Mouse (Mus musculus) layer of hippocampus, adult 9-10 months (tissue): ENCODE results near the gene Trim30c.
"Not testable (repeated sequence)": the region's sequence is repeated elsewhere in the genome, so short reads cannot be mapped to it uniquely, and the experiment has no call there.

Experiments used
- DNase-seq: peaks from one replicate; pipeline ENCODE4 v3.0.0; 2022; ENCODE audit warnings: low spot score

The Trim30c gene

DNA sequence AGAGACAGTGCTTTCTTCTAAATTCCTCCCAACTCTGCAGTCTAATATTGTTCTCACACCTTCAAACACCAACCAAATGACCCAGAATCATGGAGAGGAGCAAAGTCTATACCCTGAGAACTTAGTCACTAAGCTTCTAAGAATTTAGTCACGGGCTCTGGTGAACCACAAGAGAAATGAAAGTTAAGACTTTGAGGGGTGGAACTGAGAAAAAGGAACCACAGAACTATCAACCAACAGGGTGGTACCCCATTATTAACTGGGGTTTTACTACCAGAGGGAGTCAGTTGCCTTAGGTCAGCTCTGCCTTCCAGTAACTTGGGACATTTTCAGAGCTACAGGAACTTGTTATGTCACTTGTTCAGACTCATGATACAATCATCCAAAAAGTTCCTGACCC is at the start of gene Trim30c:
Gene Trim30c (minus strand): TSS at position 140 of the 400 bp plus-strand sequence.
- DNase-seq, result no peak

DNA sequence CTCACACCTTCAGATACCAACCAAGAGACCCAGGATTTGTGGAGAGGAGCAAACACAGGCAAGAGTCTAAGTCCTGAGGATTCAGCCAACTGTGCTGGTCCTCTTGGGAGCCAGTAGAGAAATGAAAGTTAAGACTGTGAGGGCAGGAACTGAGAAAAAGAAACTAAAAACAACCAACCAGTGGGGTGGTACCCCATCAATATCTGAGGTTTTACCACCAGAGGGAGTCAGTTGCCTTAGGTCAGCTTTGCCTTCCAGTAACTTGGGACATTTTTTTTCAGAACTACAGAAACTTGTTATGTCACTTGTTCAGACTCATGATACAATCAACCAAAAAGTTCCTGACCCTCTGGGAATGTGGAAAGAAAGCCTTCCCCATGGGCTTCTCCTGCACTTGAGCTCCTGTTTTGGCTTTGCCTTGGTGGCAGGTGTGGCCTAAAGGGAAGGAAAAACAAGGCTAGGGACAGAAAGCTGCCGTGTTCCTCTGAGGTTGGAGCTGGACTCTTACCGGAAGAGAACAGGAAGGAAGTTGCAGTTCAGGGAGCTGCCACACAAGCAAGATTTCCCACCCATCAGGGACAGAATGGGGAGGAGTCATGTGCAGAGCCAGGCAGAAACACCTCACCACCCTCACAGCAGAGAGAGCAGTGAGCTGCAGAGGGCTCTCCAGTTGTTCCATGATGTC is 45.5 kb upstream of the Trim30c start:
- peak; percentile 13 for DNase-seq

DNA sequence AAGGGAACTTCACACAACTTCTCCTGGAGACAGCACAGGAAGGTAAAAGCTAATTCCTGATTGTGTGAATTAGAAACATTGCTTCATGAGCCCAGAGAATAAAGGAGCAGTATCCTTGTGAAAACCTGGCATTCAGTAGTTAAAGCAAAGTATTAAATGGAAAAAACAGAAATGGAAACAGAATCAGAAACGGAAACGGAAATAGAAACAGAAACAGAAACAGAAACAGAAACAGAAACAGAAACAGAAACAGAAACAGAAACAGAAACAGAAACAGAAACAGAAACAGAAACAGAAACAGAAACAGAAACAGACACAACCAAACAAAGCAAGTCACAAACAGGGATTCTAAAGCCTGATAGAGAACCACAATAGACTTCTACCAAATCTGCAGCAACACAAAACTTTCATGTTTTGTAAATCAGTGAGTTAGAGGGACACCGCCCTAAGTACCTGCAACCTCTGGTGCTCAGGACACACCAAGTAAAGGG is 3.9 kb upstream of the Trim30c start:
- no peak for DNase-seq

DNA sequence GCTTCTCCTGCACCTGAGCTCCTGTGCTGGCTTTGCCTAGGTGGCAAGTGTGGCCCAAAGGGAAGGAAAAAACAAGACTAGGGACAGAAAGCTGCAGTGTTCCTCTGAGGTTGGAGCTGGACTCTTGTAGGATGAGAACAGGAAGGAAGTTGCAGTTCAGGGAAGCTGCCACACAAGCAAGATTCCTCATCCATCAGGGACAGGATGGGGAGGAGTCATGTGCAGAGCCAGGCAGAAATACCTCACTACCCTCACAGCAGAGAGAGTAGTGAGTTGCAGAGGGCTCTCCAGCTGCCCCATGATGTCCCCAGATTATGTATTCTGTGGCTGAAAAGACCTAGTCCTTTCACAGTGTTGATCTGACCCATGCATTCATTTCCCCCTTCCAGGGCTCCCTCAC is 503 bp upstream of the Trim30c start:
- no peak for DNase-seq

DNA sequence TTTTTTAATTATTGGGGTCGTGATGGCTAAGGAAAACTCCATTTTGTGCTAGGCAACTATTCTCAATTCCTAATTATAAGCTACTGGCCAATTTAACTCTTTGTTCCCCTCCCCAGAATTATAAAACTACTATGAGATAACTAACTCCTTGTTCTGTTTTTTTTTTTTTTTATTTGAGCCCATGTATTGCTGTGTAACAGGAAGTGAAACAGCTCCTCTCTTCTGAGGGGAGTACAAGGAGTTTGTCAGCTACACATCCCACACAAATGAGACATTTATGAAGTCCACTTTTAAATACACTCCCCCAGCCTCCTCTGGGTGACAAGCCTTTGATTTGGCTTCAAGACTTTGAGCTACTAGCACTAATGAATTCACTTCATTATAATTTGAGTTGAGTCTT is 2.1 kb downstream of the Trim30c start:
- no peak for DNase-seq

DNA sequence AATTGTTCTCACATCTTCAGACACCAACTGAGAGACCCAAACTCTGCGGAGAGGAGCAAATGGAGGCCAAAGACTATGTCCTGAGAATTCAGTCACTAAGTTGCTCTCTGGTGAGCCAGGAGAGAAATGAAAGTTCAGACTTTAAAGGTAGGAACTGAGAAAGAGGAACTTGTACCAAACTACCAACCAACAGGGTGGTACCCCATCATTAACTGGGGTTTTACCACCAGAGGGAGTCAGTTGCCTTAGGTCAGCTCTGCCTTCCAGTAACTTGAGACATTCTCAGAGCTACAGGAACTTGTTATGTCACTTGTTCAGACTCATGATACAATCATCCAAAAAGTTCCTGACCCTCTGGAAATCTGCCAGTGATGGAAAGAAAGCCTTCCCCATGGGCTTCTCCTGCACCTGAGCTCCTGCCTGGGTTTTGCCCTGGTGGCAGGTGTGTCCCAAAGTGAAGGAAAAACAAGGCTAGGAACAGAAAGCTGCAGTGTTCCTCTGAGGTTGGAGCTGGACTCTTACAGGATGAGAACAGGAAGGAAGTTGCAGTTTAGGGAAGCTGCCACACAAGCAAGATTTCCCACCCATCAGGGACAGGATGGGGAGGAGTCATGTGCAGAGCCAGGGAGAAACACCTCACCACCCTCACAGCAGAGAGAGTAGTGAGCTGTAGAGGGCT is 30.8 kb downstream of the Trim30c start, which contains the start of gene Trim30b:
Gene Trim30b (minus strand): TSS at position 149 of the 679 bp plus-strand sequence.
- no peak for DNase-seq

DNA sequence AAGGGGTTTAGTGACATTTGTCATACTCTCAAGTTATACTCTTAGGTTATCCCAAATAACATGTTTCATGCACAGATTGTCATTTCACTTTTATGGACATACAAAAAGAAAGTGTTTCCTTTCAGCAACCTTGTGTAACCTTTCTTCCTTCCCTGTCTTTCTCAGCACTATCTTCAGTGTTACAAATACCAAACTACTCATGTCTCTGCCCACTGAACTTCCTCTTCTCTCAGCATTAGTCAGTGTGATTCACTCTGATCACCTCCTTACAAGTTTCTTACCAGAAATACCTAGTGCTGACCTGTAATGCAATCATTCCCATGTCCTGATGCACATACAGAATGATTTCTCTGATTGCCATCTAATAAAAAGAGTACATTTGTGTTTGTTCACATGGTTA is 34.3 kb downstream of the Trim30c start:
- DNase-seq, result no peak

DNA sequence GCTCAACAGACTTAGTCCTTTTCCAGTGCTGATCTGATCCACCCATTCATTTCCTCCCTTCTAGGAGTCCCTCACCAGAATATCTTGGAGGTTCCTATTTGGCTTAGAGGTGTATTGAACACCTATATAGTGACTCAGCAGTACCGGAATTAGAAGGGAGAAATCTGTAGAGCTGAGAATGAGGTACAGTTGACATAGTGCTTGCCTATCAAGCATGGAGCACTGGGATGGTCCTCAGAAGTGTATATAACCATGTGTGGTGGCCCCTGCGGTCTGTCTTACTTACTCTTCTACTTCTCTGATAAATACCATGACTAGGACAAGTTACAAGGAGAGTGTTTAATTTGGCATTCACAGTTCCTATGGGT is 47.1 kb downstream of the Trim30c start:
- DNase-seq, result no peak

DNA sequence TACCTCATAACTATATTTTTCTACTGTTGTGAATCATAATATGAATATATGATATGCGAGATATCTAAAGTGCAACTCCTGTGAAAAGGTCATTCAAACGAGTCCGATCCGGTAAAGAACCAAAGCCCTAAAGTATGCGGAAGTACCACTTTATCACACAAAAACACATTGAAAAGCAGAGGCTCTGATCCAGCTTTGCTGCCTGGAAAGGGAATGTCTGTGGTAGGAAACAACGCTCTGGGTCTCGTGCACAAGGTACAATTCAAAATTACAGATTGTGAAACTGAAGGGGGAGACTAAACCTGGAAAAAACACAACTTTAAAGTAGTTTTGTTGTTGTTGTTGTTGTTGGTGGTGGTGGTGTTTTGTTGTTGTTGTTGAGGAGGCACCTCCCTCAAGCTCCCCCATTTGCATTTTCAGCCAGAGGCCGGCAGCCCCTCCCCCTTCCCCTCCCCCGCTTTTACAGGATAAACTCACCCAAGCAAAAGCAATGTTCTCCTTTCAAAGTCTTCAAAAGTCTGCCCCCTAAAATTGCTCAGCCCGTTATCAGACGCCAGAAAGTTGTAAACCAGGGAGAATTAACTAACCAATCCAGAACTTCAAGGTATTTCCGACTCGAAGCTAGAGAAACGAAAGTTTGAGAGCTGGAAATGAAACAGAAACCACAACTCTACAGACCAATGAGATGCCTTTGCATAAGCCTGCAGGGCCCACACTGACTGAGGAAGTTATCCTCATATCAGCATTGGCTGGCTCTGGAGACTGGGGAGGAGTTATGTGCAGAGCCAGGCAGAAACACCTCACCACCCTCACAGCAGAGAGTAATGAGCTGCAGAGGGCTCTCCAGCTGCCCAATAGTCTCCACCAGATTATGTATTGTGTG is 47.7 kb downstream of the Trim30c start, which contains the start of gene Trim12c:
Gene Trim12c (minus strand): TSS at position 646 of the 883 bp plus-strand sequence.
- peak; percentile 13 for DNase-seq

DNA sequence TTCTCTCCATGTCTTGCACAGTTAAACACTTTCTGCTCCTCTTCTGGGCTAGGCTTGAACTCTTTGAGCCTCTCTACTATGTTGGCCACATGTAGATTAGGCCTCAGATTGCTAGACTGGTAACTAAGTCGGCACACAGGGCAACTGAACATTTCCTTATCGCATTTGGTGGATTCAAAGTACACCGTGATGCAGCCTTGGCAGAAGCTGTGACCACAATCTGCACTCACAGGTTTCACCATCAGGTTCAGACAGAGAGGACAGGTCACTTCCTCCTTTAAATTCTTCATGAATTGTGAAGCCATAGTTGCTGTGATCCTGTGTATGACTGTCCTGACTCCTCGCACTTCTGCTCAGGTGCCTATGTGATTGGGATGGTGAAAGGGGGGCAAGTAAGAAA is 52.6 kb downstream of the Trim30c start:
- not testable (repeated sequence) for DNase-seq

DNA sequence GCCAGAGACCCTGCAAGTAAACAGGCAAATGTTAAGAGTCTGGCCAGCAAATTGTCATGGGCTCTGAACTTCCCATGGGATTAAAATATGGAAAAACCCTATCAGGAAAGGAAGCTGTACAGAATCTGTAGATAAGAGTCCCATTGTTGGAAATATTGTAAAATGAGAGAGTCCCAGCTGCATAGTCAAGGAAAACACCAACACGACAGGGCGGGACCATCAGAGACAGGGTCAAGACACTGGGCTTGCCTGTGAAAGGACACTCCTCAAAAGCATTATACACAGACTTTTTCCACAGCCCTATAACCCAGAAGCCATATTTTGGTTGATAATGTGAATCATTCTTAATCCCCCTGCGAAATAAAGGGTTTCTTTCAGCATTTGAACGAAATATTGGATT is 59.9 kb downstream of the Trim30c start:
- DNase-seq, result not testable (repeated sequence)

DNA sequence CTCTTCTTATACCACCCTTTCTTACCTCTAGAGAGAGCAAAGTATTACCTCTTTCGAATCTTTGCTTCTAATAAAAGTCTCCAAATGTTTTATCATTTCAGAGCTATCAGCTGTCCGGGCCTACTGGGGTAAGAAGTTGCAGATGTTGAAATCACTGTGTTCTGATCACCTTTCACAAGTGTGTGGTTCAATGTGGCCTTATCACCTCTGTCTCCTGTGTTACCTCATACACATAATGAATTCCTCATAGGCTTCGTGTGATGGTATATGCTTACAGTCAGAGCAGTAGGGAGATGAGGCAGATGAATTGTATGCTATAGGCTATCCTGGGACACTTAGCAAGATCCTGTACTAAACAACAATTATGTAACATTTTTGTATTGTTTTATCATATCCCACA is 65.1 kb downstream of the Trim30c start:
- DNase-seq, result not testable (repeated sequence)
